Mouse (Mus musculus): ENCODE results near the gene Psen2. TPM values are rescaled to one million over a fixed set of nuclear protein-coding genes. Genes with fewer than 3 reads are reported as not detected.

The Psen2 gene
- polyA plus RNA-seq, 1 experiment from 2014 or later = 20.7 TPM

- H3K4me1 ChIP-seq (ENCODE audit: control insufficient read depth, insufficient read depth, low read length) = peaks cover 12% of the 10 kb centered on the region; the same call in 1 of the 2 replicates
- H3K9me3 ChIP-seq (replicated peaks; ENCODE audit: control insufficient read depth, low read length) = no peaks in the 10 kb centered on the region
- H3K27me3 ChIP-seq (ENCODE audit: control insufficient read depth, insufficient read depth, low read length) = no peaks in the 10 kb centered on the region
- no peak overlapping the region for H3K4me2 ChIP-seq (ENCODE audit: low read depth, low read length)
- peak overlapping the region; percentile 26; the same call in 1 of the 2 replicates for H3K9ac ChIP-seq (ENCODE audit: low read length)
- H3K27ac ChIP-seq (ENCODE audit: low read length) = peak overlapping the region; percentile 55; the same call in 1 of the 2 replicates
- no peak overlapping the region for H3K4me3 ChIP-seq (replicated peaks; ENCODE audit: low read length)
- WGBS = 57% methylated on average over 3 of the region's 3 CpGs
- no peaks in the 10 kb centered on the region for H3K36me3 ChIP-seq (ENCODE audit: control insufficient read depth, insufficient read depth, low read length)
- ATAC-seq (ENCODE audit: insufficient read depth, low FRiP score) = no peak
Measured at GRCm38 (mm10) chr1:180182731-180183130, 80.5 kb downstream of the Psen2 start.

- Histone ChIP-seq H3K4me3 (replicated peaks; ENCODE audit: low read length) (no peak overlapping the region), H3K4me1 (ENCODE audit: control insufficient read depth, insufficient read depth, low read length) (peaks cover 12% of the 10 kb centered on the region; the same call in 1 of the 2 replicates), H3K9ac (ENCODE audit: low read length) (no peak overlapping the region), H3K9me3 (replicated peaks; ENCODE audit: control insufficient read depth, low read length) (no peaks in the 10 kb centered on the region), H3K36me3 (ENCODE audit: control insufficient read depth, insufficient read depth, low read length) (no peaks in the 10 kb centered on the region), H3K4me2 (ENCODE audit: low read depth, low read length) (no peak overlapping the region), H3K27ac (ENCODE audit: low read length) (no peak overlapping the region), H3K27me3 (ENCODE audit: control insufficient read depth, insufficient read depth, low read length) (no peaks in the 10 kb centered on the region)
- no peak for ATAC-seq (ENCODE audit: insufficient read depth, low FRiP score)
- WGBS = 89% methylated on average over 9 of the region's 9 CpGs
Measured at GRCm38 (mm10) chr1:180181966-180182319, 81.3 kb downstream of the Psen2 start.

GRCm38 (mm10) chr1:180181304-180181965 is 81.8 kb downstream of the Psen2 start:
- Histone ChIP-seq H3K4me2 (ENCODE audit: low read depth, low read length) (no peak overlapping the region), H3K27me3 (ENCODE audit: control insufficient read depth, insufficient read depth, low read length) (no peaks in the 10 kb centered on the region), H3K27ac (ENCODE audit: low read length) (no peak overlapping the region), H3K9me3 (replicated peaks; ENCODE audit: control insufficient read depth, low read length) (no peaks in the 10 kb centered on the region), H3K9ac (ENCODE audit: low read length) (no peak overlapping the region), H3K36me3 (ENCODE audit: control insufficient read depth, insufficient read depth, low read length) (no peaks in the 10 kb centered on the region), H3K4me1 (ENCODE audit: control insufficient read depth, insufficient read depth, low read length) (peaks cover 12% of the 10 kb centered on the region; the same call in 1 of the 2 replicates), H3K4me3 (replicated peaks; ENCODE audit: low read length) (no peak overlapping the region)
- WGBS = 82% methylated on average over 7 of the region's 7 CpGs
- no peak for ATAC-seq (ENCODE audit: insufficient read depth, low FRiP score)

GRCm38 (mm10) chr1:180179840-180180239 is 83.4 kb downstream of the Psen2 start:
- H3K9ac ChIP-seq (ENCODE audit: low read length) = no peak overlapping the region
- H3K36me3 ChIP-seq (ENCODE audit: control insufficient read depth, insufficient read depth, low read length) = no peaks in the 10 kb centered on the region
- no peak for ATAC-seq (ENCODE audit: insufficient read depth, low FRiP score)
- peaks cover 15% of the 10 kb centered on the region; the same call in 1 of the 2 replicates for H3K4me1 ChIP-seq (ENCODE audit: control insufficient read depth, insufficient read depth, low read length)
- H3K9me3 ChIP-seq (replicated peaks; ENCODE audit: control insufficient read depth, low read length) = no peaks in the 10 kb centered on the region
- 88% methylated on average over 2 of the region's 2 CpGs for WGBS
- no peak overlapping the region for H3K27ac ChIP-seq (ENCODE audit: low read length)
- no peak overlapping the region for H3K4me3 ChIP-seq (replicated peaks; ENCODE audit: low read length)
- H3K4me2 ChIP-seq (ENCODE audit: low read depth, low read length) = no peak overlapping the region
- no peaks in the 10 kb centered on the region for H3K27me3 ChIP-seq (ENCODE audit: control insufficient read depth, insufficient read depth, low read length)

- no peak overlapping the region for H3K4me3 ChIP-seq (replicated peaks; ENCODE audit: low read length)
- no peaks in the 10 kb centered on the region for H3K27me3 ChIP-seq (ENCODE audit: control insufficient read depth, insufficient read depth, low read length)
- 94% methylated on average over 4 of the region's 4 CpGs for WGBS
- ATAC-seq (ENCODE audit: insufficient read depth, low FRiP score) = no peak
- peaks cover 15% of the 10 kb centered on the region; the same call in 1 of the 2 replicates for H3K4me1 ChIP-seq (ENCODE audit: control insufficient read depth, insufficient read depth, low read length)
- H3K9me3 ChIP-seq (replicated peaks; ENCODE audit: control insufficient read depth, low read length) = no peaks in the 10 kb centered on the region
- H3K4me2 ChIP-seq (ENCODE audit: low read depth, low read length) = no peak overlapping the region
- no peaks in the 10 kb centered on the region for H3K36me3 ChIP-seq (ENCODE audit: control insufficient read depth, insufficient read depth, low read length)
- H3K9ac ChIP-seq (ENCODE audit: low read length) = no peak overlapping the region
- no peak overlapping the region for H3K27ac ChIP-seq (ENCODE audit: low read length)
Measured at GRCm38 (mm10) chr1:180179100-180179499, 84.1 kb downstream of the Psen2 start.

- 84% methylated on average over 9 of the region's 9 CpGs for WGBS
- Histone ChIP-seq H3K4me3 (replicated peaks; ENCODE audit: low read length) (no peak overlapping the region), H3K36me3 (ENCODE audit: control insufficient read depth, insufficient read depth, low read length) (no peaks in the 10 kb centered on the region), H3K27ac (ENCODE audit: low read length) (no peak overlapping the region), H3K27me3 (ENCODE audit: control insufficient read depth, insufficient read depth, low read length) (no peaks in the 10 kb centered on the region), H3K9ac (ENCODE audit: low read length) (no peak overlapping the region), H3K4me1 (ENCODE audit: control insufficient read depth, insufficient read depth, low read length) (peaks cover 15% of the 10 kb centered on the region; the same call in 1 of the 2 replicates), H3K9me3 (replicated peaks; ENCODE audit: control insufficient read depth, low read length) (no peaks in the 10 kb centered on the region), H3K4me2 (ENCODE audit: low read depth, low read length) (no peak overlapping the region)
- ATAC-seq (ENCODE audit: insufficient read depth, low FRiP score) = no peak
Measured at GRCm38 (mm10) chr1:180178340-180178739, 84.9 kb downstream of the Psen2 start.

Other genes with a start within 250 kb of the Psen2 start
- gene Coq8a, start 63.8 kb downstream of the Psen2 start, polyA plus RNA-seq (2015; fragmentation: Nextera tagmentation; extraction: Ambion mirVana) = 25.7 and 38.3 TPM in 2 replicates
- gene Itpkb, start 67.0 kb upstream of the Psen2 start, polyA plus RNA-seq (2015; fragmentation: Nextera tagmentation; extraction: Ambion mirVana) = 6.0 and 7.2 TPM in 2 replicates
- 1.1 and 1.5 TPM in 2 replicates for gene Stum, start 220.1 kb upstream of the Psen2 start, polyA plus RNA-seq (2015; fragmentation: Nextera tagmentation; extraction: Ambion mirVana)